Mouse (Mus musculus) hindbrain, embryonic 16.5 days (tissue): ENCODE data around the gene Zcchc2. TPM values are rescaled to one million over a fixed set of nuclear protein-coding genes. Genes with fewer than 3 reads are reported as not detected.

Experiments used
- ATAC-seq: fragments of 200-750 bp; cut with Nextera tagmentation; 2 replicates; pipeline ENCODE4 v1.8.0; 2017; ENCODE audit warnings: moderate TSS enrichment, moderate library complexity
- H3K27ac ChIP-seq: fragments of 300-500 bp; sonication (generic); 2 replicates; pipeline ENCODE4 v1.5.1; 2014; ENCODE audit warnings: low read depth, mild to moderate bottlenecking, control low read depth, low read length, moderate library complexity
- H3K27me3 ChIP-seq: fragments of 300-500 bp; sonication (generic); replicated peaks from 2 replicates; pipeline ENCODE4 v1.6.1; 2014; ENCODE audit warnings: low read length; ENCODE audit not compliant: control insufficient read depth, insufficient read depth
- H3K36me3 ChIP-seq: fragments of 300-500 bp; sonication (generic); 2 replicates; pipeline ENCODE4 v1.6.1; 2014; ENCODE audit warnings: mild to moderate bottlenecking, low read length, moderate library complexity, mixed read lengths; ENCODE audit not compliant: control insufficient read depth, insufficient read depth
- H3K4me1 ChIP-seq: fragments of 300-500 bp; sonication (generic); 2 replicates; pipeline ENCODE4 v1.6.1; 2014; ENCODE audit warnings: low read depth, low read length; ENCODE audit not compliant: control insufficient read depth, insufficient read depth
- H3K4me2 ChIP-seq: fragments of 300-500 bp; sonication (generic); 2 replicates; pipeline ENCODE4 v1.6.1; 2014; ENCODE audit warnings: mild to moderate bottlenecking, low read length, control low read depth, moderate library complexity
- H3K4me3 ChIP-seq: fragments of 300-500 bp; sonication (generic); 2 replicates; pipeline ENCODE4 v1.5.1; 2014; ENCODE audit warnings: mild to moderate bottlenecking, low read length, control low read depth, moderate library complexity
- H3K9ac ChIP-seq: fragments of 300-500 bp; sonication (generic); 2 replicates; pipeline ENCODE4 v1.6.1; 2014; ENCODE audit warnings: low read depth, mild to moderate bottlenecking, control low read depth, low read length, moderate library complexity
- H3K9me3 ChIP-seq: fragments of 300-500 bp; sonication (generic); 2 replicates; pipeline ENCODE4 v1.6.1; 2014; ENCODE audit warnings: mild to moderate bottlenecking, low read length, moderate library complexity; ENCODE audit not compliant: control insufficient read depth
- WGBS: fragments of 180-500 bp; shearing (Covaris S2); extraction: QIAGEN DNeasy Blood & Tissue Kit; methylation state at CpG from one replicate; pipeline ENCODE4 v1.1.7; 2014; 5-methylcytosine and 5-hydroxymethylcytosine counted together
- polyA plus RNA-seq: library from polyadenylated mRNA; unstranded; fragments of >200 nt; fragmentation: Nextera tagmentation; extraction: Ambion mirVana; gene quantifications from 2 replicates; pipeline ENCODE4 v1.2.1, GENCODE M21; 2015

Zcchc2 gene
- polyA plus RNA-seq, 1 experiment from 2014 or later: 2.9 TPM

- H3K36me3 ChIP-seq: no peaks in the 10 kb centered on the region
- peaks cover 6% of the 10 kb centered on the region; the same call in 1 of the 2 replicates for H3K4me1 ChIP-seq
- no peaks in the 10 kb centered on the region for H3K9me3 ChIP-seq
- H3K27ac ChIP-seq: no peak overlapping the region
- WGBS: 45% methylated on average over 6 of the region's 6 CpGs
- no peaks in the 10 kb centered on the region for H3K27me3 ChIP-seq
- peak; percentile 63 for ATAC-seq
- no peak overlapping the region for H3K9ac ChIP-seq
- H3K4me2 ChIP-seq: no peak overlapping the region
- no peak overlapping the region for H3K4me3 ChIP-seq
Observed at GRCm38 (mm10) chr1:106039326-106039725, 49.1 kb downstream of the Zcchc2 start.

DNA sequence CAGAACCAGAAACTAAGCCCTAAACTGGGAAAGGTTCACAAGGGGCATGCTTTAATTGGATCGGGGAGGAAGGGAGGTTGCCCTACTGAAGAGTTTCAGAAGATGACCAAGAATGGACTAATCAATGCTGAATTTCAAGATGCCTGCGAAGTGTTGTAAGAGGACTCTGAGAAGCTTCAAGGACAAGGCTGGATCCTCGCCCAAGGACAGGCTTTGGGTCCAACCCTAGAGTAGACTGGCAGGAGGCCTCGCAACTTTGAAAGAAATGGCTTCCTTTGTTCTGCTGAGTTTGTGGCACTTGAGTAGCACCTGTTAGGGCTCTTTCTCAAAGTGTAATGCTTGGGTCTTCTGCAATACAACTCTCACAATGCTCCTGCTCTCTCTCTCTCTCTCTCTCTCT lies 50.1 kb downstream of the Zcchc2 start:
- Histone ChIP-seq H3K4me2 (no peak overlapping the region), H3K9me3 (no peaks in the 10 kb centered on the region), H3K4me3 (no peak overlapping the region), H3K36me3 (no peaks in the 10 kb centered on the region), H3K4me1 (peaks cover 6% of the 10 kb centered on the region; the same call in 1 of the 2 replicates), H3K9ac (no peak overlapping the region), H3K27ac (no peak overlapping the region), H3K27me3 (no peaks in the 10 kb centered on the region)
- ATAC-seq: no peak
- WGBS: 94% methylated on average over 4 of the region's 4 CpGs

- Histone ChIP-seq H3K4me3 (no peak overlapping the region), H3K9ac (no peak overlapping the region), H3K4me1 (peaks cover 6% of the 10 kb centered on the region; the same call in 1 of the 2 replicates), H3K27me3 (no peaks in the 10 kb centered on the region), H3K9me3 (no peaks in the 10 kb centered on the region), H3K36me3 (no peaks in the 10 kb centered on the region), H3K4me2 (no peak overlapping the region), H3K27ac (no peak overlapping the region)
- WGBS: 86% methylated on average over 9 of the region's 9 CpGs
- no peak for ATAC-seq
Observed at GRCm38 (mm10) chr1:106042221-106042620, 52.0 kb downstream of the Zcchc2 start.

DNA sequence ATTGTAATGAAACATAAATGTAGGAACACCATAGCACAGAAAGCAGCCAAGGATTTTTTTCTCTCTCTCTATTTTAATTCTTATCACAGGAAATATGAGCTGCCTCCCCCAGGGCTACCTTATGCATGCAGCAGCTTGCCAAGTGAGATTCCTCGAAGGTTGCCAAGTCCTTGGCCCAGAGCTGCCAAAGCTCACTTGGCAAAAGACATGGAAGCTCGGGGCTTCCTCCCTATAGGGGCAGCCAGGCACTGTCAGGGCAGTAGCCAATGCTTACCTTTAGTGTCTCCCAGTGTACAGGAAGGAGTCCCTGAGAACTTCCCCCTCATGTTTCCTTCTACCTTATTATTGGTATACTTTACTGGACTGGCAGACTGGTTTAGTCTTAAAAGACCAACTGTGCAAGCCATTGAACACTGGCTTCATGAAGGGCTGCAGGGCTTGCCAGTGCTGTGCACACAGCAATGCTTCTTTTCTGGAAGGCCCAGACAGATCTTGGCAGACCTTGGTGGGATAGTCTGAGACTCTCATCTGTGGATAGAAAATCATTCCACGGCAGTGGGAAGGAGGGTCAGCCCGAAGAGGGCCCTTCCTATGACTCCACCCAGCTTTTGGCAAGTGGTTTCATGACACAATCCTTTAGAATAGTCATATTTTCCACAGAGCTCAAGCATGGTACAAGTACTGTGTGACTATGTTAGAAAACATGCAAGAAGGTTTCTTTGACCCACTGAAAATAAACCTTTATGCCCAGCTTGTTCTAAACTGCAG lies 53.0 kb downstream of the Zcchc2 start:
- no peaks in the 10 kb centered on the region for H3K27me3 ChIP-seq
- 56% methylated on average over 4 of the region's 4 CpGs for WGBS
- no peak overlapping the region for H3K4me2 ChIP-seq
- H3K9me3 ChIP-seq: no peaks in the 10 kb centered on the region
- ATAC-seq: peak; percentile 65
- H3K27ac ChIP-seq: peak overlapping the region; percentile 46; the same call in 1 of the 2 replicates
- no peak overlapping the region for H3K4me3 ChIP-seq
- H3K9ac ChIP-seq: no peak overlapping the region
- peaks cover 6% of the 10 kb centered on the region; the same call in 1 of the 2 replicates for H3K4me1 ChIP-seq
- no peaks in the 10 kb centered on the region for H3K36me3 ChIP-seq

GRCm38 (mm10) chr1:106049036-106049435 lies 58.8 kb downstream of the Zcchc2 start:
- over 99% methylated on average over 6 of the region's 6 CpGs for WGBS
- H3K9ac ChIP-seq: no peak overlapping the region
- H3K27me3 ChIP-seq: no peaks in the 10 kb centered on the region
- H3K4me1 ChIP-seq: no peaks in the 10 kb centered on the region
- H3K36me3 ChIP-seq: no peaks in the 10 kb centered on the region
- ATAC-seq: no peak
- H3K9me3 ChIP-seq: no peaks in the 10 kb centered on the region
- H3K4me2 ChIP-seq: no peak overlapping the region
- no peak overlapping the region for H3K27ac ChIP-seq
- no peak overlapping the region for H3K4me3 ChIP-seq

- Histone ChIP-seq H3K27me3 (no peaks in the 10 kb centered on the region), H3K4me2 (no peak overlapping the region), H3K4me1 (no peaks in the 10 kb centered on the region), H3K9me3 (no peaks in the 10 kb centered on the region), H3K36me3 (no peaks in the 10 kb centered on the region), H3K27ac (no peak overlapping the region), H3K4me3 (no peak overlapping the region), H3K9ac (no peak overlapping the region)
- ATAC-seq: no peak
- WGBS: 78% methylated on average over 6 of the region's 6 CpGs
Observed at GRCm38 (mm10) chr1:106054978-106055377, 64.8 kb downstream of the Zcchc2 start.

- WGBS: 83% methylated on average over 5 of the region's 5 CpGs
- H3K4me1 ChIP-seq: no peaks in the 10 kb centered on the region
Observed at GRCm38 (mm10) chr1:106058355-106058754, 68.1 kb downstream of the Zcchc2 start.

DNA sequence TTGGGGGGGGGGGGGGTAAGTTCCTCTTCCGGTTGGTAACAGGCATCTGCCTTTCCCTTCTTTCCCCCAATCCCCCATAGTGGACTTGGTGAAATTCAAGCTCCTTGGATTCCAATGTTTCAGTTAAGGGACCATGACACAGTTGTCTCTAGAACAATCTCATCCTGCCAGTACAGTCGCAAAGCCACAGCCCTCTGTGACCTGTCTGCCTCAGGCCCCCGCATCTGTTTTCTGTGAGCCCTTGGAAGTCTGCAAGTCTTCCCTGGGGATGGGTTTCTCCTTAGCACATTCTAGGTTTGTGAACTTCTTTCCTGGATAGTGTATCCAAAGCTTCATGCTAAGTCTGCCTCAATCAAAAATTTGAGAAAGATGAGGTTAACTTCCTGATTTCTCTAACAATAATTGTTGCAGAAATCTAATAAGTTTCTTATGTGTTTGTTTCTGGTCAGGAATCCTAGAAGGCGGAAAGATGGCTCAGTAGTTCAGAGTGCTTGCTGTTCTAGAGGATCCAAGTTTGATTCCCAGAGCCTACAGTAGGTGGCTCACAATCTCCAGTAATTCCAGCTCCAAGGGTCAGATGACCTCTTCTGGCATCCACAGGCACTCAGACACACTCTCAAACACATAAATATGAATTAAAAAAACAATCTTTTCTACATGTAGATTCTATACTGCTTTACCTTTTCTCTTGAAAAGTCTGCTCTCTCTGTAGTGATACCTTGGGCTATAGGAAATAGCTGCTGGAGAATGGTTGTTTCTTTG lies 69.5 kb downstream of the Zcchc2 start:
- Histone ChIP-seq H3K9me3 (no peaks in the 10 kb centered on the region), H3K4me1 (no peaks in the 10 kb centered on the region), H3K4me2 (no peak overlapping the region), H3K36me3 (no peaks in the 10 kb centered on the region), H3K4me3 (no peak overlapping the region), H3K27me3 (no peaks in the 10 kb centered on the region), H3K9ac (no peak overlapping the region), H3K27ac (no peak overlapping the region)
- no peak for ATAC-seq
- WGBS: 83% methylated on average over 4 of the region's 4 CpGs

More at GRCm38 (mm10) chr1:106058355-106058754, 68.1 kb downstream of the Zcchc2 start:
- Histone ChIP-seq H3K36me3 (no peaks in the 10 kb centered on the region), H3K9me3 (no peaks in the 10 kb centered on the region), H3K4me2 (no peak overlapping the region), H3K27ac (no peak overlapping the region), H3K27me3 (no peaks in the 10 kb centered on the region), H3K9ac (no peak overlapping the region), H3K4me3 (no peak overlapping the region)
- ATAC-seq: no peak

- Histone ChIP-seq H3K27me3 (no peaks in the 10 kb centered on the region), H3K9ac (no peak overlapping the region), H3K4me3 (no peak overlapping the region), H3K4me1 (no peaks in the 10 kb centered on the region; the same call in 1 of the 2 replicates), H3K36me3 (no peaks in the 10 kb centered on the region), H3K9me3 (no peaks in the 10 kb centered on the region), H3K27ac (no peak overlapping the region), H3K4me2 (no peak overlapping the region)
- peak; percentile 18; the same call in 1 of the 2 replicates for ATAC-seq
- 48% methylated on average over 4 of the region's 4 CpGs for WGBS
Observed at GRCm38 (mm10) chr1:106061185-106061910, 71.1 kb downstream of the Zcchc2 start.
